Mouse (Mus musculus) layer of hippocampus, postnatal 36 days (tissue): ENCODE results near the gene E330034G19Rik. TPM values are rescaled to one million over a fixed set of nuclear protein-coding genes. Genes with fewer than 3 reads are reported as not detected.
"Not testable (repeated sequence)": the region's sequence is repeated elsewhere in the genome, so short reads cannot be mapped to it uniquely, and the experiment has no call there.

ENCODE experiments used
- DNase-seq, 2 experiments: peaks; one replicate each; pipeline ENCODE4 v3.0.0; 2022
- total RNA-seq, 2 experiments: library from RNA; stranded (reverse); gene quantifications; 2 replicates each; pipeline ENCODE4 v1.2.3; 2021

The E330034G19Rik gene
- not detected for total RNA-seq

- no peak for DNase-seq
These were observed at the start of gene E330034G19Rik for GRCm38 (mm10) chr14:24292914-24293313. E330034G19Rik (plus strand) TSS chr14:24293214.

- peak in 1 of 2 experiments; percentile 26 for DNase-seq
These were observed 48.5 kb upstream of the E330034G19Rik start for GRCm38 (mm10) chr14:24244330-24245176.

- DNase-seq = peak; percentile 60
These were observed 47.6 kb upstream of the E330034G19Rik start, which contains the start of gene Dlg5 for GRCm38 (mm10) chr14:24245177-24246081. Dlg5 (minus strand) TSS chr14:24245920.

- no peak for DNase-seq
These were observed 43.1 kb upstream of the E330034G19Rik start for GRCm38 (mm10) chr14:24249926-24250325.

GRCm38 (mm10) chr14:24251326-24251725 is 41.7 kb upstream of the E330034G19Rik start:
- DNase-seq = no peak

GRCm38 (mm10) chr14:24253611-24254202 is 39.3 kb upstream of the E330034G19Rik start:
- DNase-seq = no peak

- no peak for DNase-seq
These were observed 37.1 kb upstream of the E330034G19Rik start for GRCm38 (mm10) chr14:24255956-24256355.

GRCm38 (mm10) chr14:24260391-24260790 is 32.6 kb upstream of the E330034G19Rik start:
- no peak for DNase-seq

GRCm38 (mm10) chr14:24262382-24262781 is 30.6 kb upstream of the E330034G19Rik start:
- DNase-seq = no peak

GRCm38 (mm10) chr14:24262915-24263314 is 30.1 kb upstream of the E330034G19Rik start:
- DNase-seq = peak; percentile 17 to 27

GRCm38 (mm10) chr14:24269571-24269970 is 23.4 kb upstream of the E330034G19Rik start:
- no peak for DNase-seq

GRCm38 (mm10) chr14:24273575-24273974 is 19.4 kb upstream of the E330034G19Rik start:
- DNase-seq = no peak

GRCm38 (mm10) chr14:24275534-24275933 is 17.5 kb upstream of the E330034G19Rik start:
- DNase-seq = no peak

- no peak for DNase-seq
These were observed 11.7 kb upstream of the E330034G19Rik start for GRCm38 (mm10) chr14:24281278-24281677.

- DNase-seq = no peak
These were observed 10.7 kb upstream of the E330034G19Rik start for GRCm38 (mm10) chr14:24282276-24282675.

- no peak for DNase-seq
These were observed 6.9 kb upstream of the E330034G19Rik start for GRCm38 (mm10) chr14:24286136-24286535.

GRCm38 (mm10) chr14:24290726-24291125 is 2.3 kb upstream of the E330034G19Rik start:
- DNase-seq = no peak

- DNase-seq = no peak
These were observed 617 bp downstream of the E330034G19Rik start for GRCm38 (mm10) chr14:24293631-24294030.

GRCm38 (mm10) chr14:24302126-24302525 is 9.1 kb downstream of the E330034G19Rik start:
- not testable (repeated sequence) for DNase-seq

GRCm38 (mm10) chr14:24306667-24307066 is 13.7 kb downstream of the E330034G19Rik start:
- no peak for DNase-seq

GRCm38 (mm10) chr14:24307146-24307545 is 14.1 kb downstream of the E330034G19Rik start:
- DNase-seq = no peak

GRCm38 (mm10) chr14:24311110-24311509 is 18.1 kb downstream of the E330034G19Rik start:
- DNase-seq = peak; percentile 54 to 62
